Mouse (Mus musculus): Measurements from ENCODE around the gene Zmynd19. TPM values are rescaled to one million over a fixed set of nuclear protein-coding genes. Genes with fewer than 3 reads are reported as not detected.

Gene Zmynd19
- polyA plus RNA-seq, 1 experiment = 12.0 TPM

DNA sequence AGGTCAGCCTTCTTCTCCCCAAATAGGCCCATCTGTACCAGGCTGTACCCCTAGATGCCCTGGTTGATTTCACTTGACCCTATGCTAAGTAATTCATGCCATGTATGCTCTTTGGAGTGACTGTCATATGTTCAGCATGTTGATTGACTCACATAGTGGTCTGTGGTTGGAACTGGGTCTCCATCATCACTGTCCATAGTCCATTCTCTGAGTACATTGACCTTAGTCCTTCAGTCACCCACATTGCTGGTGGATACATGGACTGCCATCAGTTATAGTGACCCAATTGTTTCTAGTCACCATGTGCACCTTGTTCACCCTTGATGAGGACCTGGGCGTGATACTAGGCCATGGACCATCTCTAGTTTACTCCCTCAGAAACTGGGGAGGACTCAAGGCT lies 57.2 kb downstream of the Zmynd19 start:
- DNase-seq (ENCODE audit: low read depth, low spot score) = no peak
- WGBS = 89% methylated on average over 1 of the region's 1 CpGs

GRCm38 (mm10) chr2:25008250-25008649 lies 58.7 kb downstream of the Zmynd19 start:
- DNase-seq (ENCODE audit: low read depth, low spot score) = no peak

Other genes starting within 250 kb of the Zmynd19 start
- gene Cacna1b, start 186.6 kb upstream of the Zmynd19 start, polyA plus RNA-seq (2012; rRNA removed) = 2.1 and 4.2 TPM in 2 replicates
- 39.0 and 47.1 TPM in 2 replicates for gene Ehmt1, start 30.2 kb upstream of the Zmynd19 start, polyA plus RNA-seq (2012; rRNA removed)
- gene Arrdc1, start 14.5 kb upstream of the Zmynd19 start, polyA plus RNA-seq (2012; rRNA removed) = 175 and 179 TPM in 2 replicates
- gene Dph7, start 12.6 kb downstream of the Zmynd19 start, polyA plus RNA-seq (2012; rRNA removed) = 10.0 and 10.8 TPM in 2 replicates
- gene Mrpl41, start 25.3 kb downstream of the Zmynd19 start, polyA plus RNA-seq (2012; rRNA removed) = 37.5 and 39.9 TPM in 2 replicates
- gene Pnpla7, start 26.2 kb downstream of the Zmynd19 start, polyA plus RNA-seq (2012; rRNA removed) = 11.0 and 23.4 TPM in 2 replicates
- 48.7 and 62.3 TPM in 2 replicates for gene Nsmf, start 104.6 kb downstream of the Zmynd19 start, polyA plus RNA-seq (2012; rRNA removed)
- gene Entpd8, start 130.5 kb downstream of the Zmynd19 start, polyA plus RNA-seq (2012; rRNA removed) = 176 and 274 TPM in 2 replicates
- gene Noxa1, start 145.4 kb downstream of the Zmynd19 start, polyA plus RNA-seq (2012; rRNA removed) = 39.3 and 46.9 TPM in 2 replicates
- gene Nrarp, start 231.0 kb downstream of the Zmynd19 start, polyA plus RNA-seq (2012; rRNA removed) = 23.6 and 24.9 TPM in 2 replicates
- gene Tor4a, start 247.1 kb downstream of the Zmynd19 start, polyA plus RNA-seq (2012; rRNA removed) = 22.7 and 31.7 TPM in 2 replicates

Data from large intestine, adult 2 months (tissue).